Mouse (Mus musculus) midbrain, postnatal 0 days (tissue): ENCODE measurements around the gene Asb5. TPM values are rescaled to one million over a fixed set of nuclear protein-coding genes. Genes with fewer than 3 reads are reported as not detected.
"Not testable (repeated sequence)": the region's sequence is repeated elsewhere in the genome, so short reads cannot be mapped to it uniquely, and the experiment has no call there.

Experiments
- ATAC-seq: fragments of 200-750 bp; cut with Nextera tagmentation; 2 replicates; pipeline ENCODE4 v1.8.0; 2017; ENCODE audit warnings: moderate number of reproducible peaks, mild to moderate bottlenecking, moderate TSS enrichment, moderate library complexity; ENCODE audit not compliant: low FRiP score
- DNase-seq: peaks from one replicate; pipeline ENCODE4 v3.0.0-alpha.2; 2015; ENCODE audit warnings: low spot score
- H3K27ac ChIP-seq: fragments of 300-500 bp; sonication (generic); 2 replicates; pipeline ENCODE4 v1.5.1; 2014; ENCODE audit warnings: low read depth, mild to moderate bottlenecking, low read length, mixed read lengths
- H3K27me3 ChIP-seq: fragments of 300-500 bp; sonication (generic); 2 replicates; pipeline ENCODE4 v1.6.1; 2014; ENCODE audit warnings: low read length, control low read depth, mixed read lengths; ENCODE audit not compliant: insufficient read depth
- H3K36me3 ChIP-seq: fragments of 300-500 bp; sonication (generic); 2 replicates; pipeline ENCODE4 v1.6.1; 2014; ENCODE audit warnings: low read length, control low read depth, mixed read lengths; ENCODE audit not compliant: insufficient read depth
- H3K4me1 ChIP-seq: fragments of 300-500 bp; sonication (generic); 2 replicates; pipeline ENCODE4 v1.6.1; 2014; ENCODE audit warnings: mild to moderate bottlenecking, control low read depth, antibody characterized with exemption, low read length, mixed read lengths; ENCODE audit not compliant: insufficient read depth
- H3K4me2 ChIP-seq: fragments of 300-500 bp; sonication (generic); 2 replicates; pipeline ENCODE4 v1.6.1; 2014; ENCODE audit warnings: low read depth, mild to moderate bottlenecking, low read length, mixed read lengths; ENCODE audit not compliant: poor library complexity, severe bottlenecking
- H3K4me3 ChIP-seq: fragments of 300-500 bp; sonication (generic); 2 replicates; pipeline ENCODE4 v1.5.1; 2014; ENCODE audit warnings: low read depth, mild to moderate bottlenecking, low read length, moderate library complexity
- H3K9ac ChIP-seq: fragments of 300-500 bp; sonication (generic); replicated peaks from 2 replicates; pipeline ENCODE4 v1.6.1; 2014; ENCODE audit warnings: mild to moderate bottlenecking, low read length, moderate library complexity, mixed read lengths; ENCODE audit not compliant: poor library complexity, severe bottlenecking
- H3K9me3 ChIP-seq: fragments of 300-500 bp; sonication (generic); 2 replicates; pipeline ENCODE4 v1.6.1; 2016; ENCODE audit warnings: low read length, control low read depth
- CTCF ChIP-seq: IDR thresholded peaks from 2 replicates; pipeline ENCODE4 v1.5.1; 2016; ENCODE audit warnings: antibody characterized with exemption, mild to moderate bottlenecking
- WGBS: fragments of 180-500 bp; shearing (Covaris S2); extraction: QIAGEN DNeasy Blood & Tissue Kit; methylation state at CpG from one replicate; pipeline ENCODE4 v1.1.7; 2014; 5-methylcytosine and 5-hydroxymethylcytosine counted together
- polyA plus RNA-seq: library from polyadenylated mRNA; unstranded; fragments of >200 nt; fragmentation: Nextera tagmentation; extraction: Ambion mirVana; gene quantifications from 2 replicates; pipeline ENCODE4 v1.2.1, GENCODE M21; 2015
- total RNA-seq: library from RNA; depleted of rRNA; stranded (reverse); fragments of >200 nt; gene quantifications from 2 replicates; pipeline ENCODE4 v1.2.3, GENCODE M21; 2014

Gene Asb5
- total and polyA plus RNA-seq, 2 experiments from 2014 or later = 1.1 to 11.4 TPM

- ATAC-seq (peak; percentile 79), DNase-seq (peak; percentile 85)
- Histone ChIP-seq H3K4me2 (peak overlapping the region; percentile 61), H3K27ac (peak overlapping the region; percentile 13; the same call in 1 of the 2 replicates), H3K4me3 (peak overlapping the region; percentile 39), H3K27me3 (no peaks in the 10 kb centered on the region), H3K9ac (peak overlapping the region; percentile 65; the same call in 1 of the 2 replicates), H3K4me1 (no peaks in the 10 kb centered on the region), H3K9me3 (no peaks in the 10 kb centered on the region), H3K36me3 (no peaks in the 10 kb centered on the region)
- TF ChIP-seq CTCF = no peak
- WGBS = 4% methylated on average over 10 of the region's 11 CpGs
These were observed 20.6 kb upstream of the Asb5 start for GRCm38 (mm10) chr8:54508814-54509213.

DNA sequence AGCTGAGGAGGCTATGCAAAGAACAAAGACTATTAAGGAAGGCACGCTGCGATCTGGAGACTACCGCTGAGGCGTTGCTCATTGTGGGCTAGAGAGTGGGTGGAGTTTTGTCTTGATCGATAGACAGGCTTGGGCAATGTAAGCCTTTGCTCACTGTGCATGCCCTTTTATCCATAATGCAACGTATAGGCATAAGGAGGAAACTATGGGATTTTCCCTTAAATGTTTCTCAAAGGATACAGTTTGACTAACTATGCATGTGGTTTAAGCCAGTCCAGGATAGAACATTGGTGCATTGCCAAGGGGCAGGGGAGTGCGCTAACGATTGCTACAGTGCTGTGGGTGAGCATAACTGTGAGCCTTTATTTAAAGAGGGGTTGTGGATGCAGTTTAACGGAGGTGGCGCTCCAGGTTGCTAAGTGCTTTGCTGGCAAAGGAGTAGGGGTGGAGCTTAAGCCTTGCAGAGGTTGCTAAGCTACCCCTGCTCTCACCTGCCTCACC lies 20.1 kb upstream of the Asb5 start:
- no peaks in the 10 kb centered on the region for H3K4me1 ChIP-seq
- H3K4me2 ChIP-seq = peak overlapping the region; percentile 61
- peak overlapping the region; percentile 65 for H3K9ac ChIP-seq
- H3K27ac ChIP-seq = peak overlapping the region; percentile 83
- H3K4me3 ChIP-seq = peak overlapping the region; percentile 39
- no peaks in the 10 kb centered on the region for H3K27me3 ChIP-seq
- ATAC-seq = peak; percentile 92
- no peaks in the 10 kb centered on the region for H3K36me3 ChIP-seq
- peak; percentile 75 for TF ChIP-seq CTCF
- WGBS = 1% methylated on average over 10 of the region's 10 CpGs
- H3K9me3 ChIP-seq = no peaks in the 10 kb centered on the region
- DNase-seq = peak; percentile 84

DNA sequence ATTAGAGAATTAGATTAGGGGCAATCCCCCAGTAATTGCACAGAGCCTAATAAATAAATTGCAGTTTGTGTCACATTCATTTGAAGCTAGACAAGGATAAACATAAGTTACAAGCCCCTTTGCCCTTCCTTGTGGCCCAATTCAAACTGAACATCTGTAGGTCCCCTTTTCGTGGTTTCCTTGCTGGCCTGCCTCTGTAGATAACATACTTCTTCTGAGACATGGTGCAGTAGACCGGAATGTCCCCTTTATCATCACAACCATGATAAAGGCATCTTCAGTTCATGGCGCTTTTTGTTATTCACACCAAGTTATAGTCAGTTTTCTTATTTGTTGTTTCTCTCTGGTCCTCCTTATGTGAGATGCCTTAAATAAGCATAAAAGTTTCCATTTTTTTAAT lies 17.6 kb upstream of the Asb5 start:
- Histone ChIP-seq H3K4me1 (no peaks in the 10 kb centered on the region), H3K4me2 (no peak overlapping the region), H3K9me3 (no peaks in the 10 kb centered on the region), H3K27ac (no peak overlapping the region), H3K9ac (no peak overlapping the region), H3K27me3 (no peaks in the 10 kb centered on the region), H3K4me3 (no peak overlapping the region), H3K36me3 (peaks cover 4% of the 10 kb centered on the region; the same call in 1 of the 2 replicates)
- DNase-seq (no peak), ATAC-seq (no peak)
- no peak for TF ChIP-seq CTCF
- 87% methylated on average over 3 of the region's 3 CpGs for WGBS

DNA sequence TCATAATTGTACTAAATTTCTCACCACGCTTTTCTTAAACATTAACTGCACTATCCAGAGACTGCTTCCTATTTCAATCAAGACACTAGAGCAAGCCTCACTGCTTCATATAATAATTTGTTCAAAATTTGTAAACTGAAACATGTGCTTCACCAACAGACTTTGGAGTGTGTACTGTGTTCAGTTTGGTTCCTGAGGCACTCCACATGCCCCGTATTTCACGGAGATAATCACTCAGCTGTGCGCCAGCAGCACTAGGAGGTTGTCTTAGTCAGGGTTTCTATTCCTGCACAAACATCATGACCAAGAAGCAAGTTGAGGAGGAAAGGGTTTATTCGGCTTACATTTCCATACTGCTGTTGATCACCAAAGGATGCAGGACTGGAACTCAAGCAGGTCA lies 17.2 kb upstream of the Asb5 start:
- not testable (repeated sequence) for DNase-seq, ATAC-seq, H3K27ac ChIP-seq, H3K9me3 ChIP-seq, H3K4me2 ChIP-seq, H3K9ac ChIP-seq, H3K4me3 ChIP-seq, H3K27me3 ChIP-seq, H3K36me3 ChIP-seq, H3K4me1 ChIP-seq
- 94% methylated on average over 4 of the region's 5 CpGs for WGBS

- no peak overlapping the region for H3K4me3 ChIP-seq
- no peak for TF ChIP-seq CTCF
- peaks cover 16% of the 10 kb centered on the region for H3K36me3 ChIP-seq
- no peaks in the 10 kb centered on the region for H3K4me1 ChIP-seq
- H3K4me2 ChIP-seq = no peak overlapping the region
- no peaks in the 10 kb centered on the region for H3K27me3 ChIP-seq
- H3K27ac ChIP-seq = no peak overlapping the region
- 89% methylated on average over 10 of the region's 10 CpGs for WGBS
- DNase-seq (no peak), ATAC-seq (no peak)
- no peaks in the 10 kb centered on the region for H3K9me3 ChIP-seq
- H3K9ac ChIP-seq = no peak overlapping the region
These were observed 10.5 kb upstream of the Asb5 start for GRCm38 (mm10) chr8:54518756-54519460.

- 75% methylated on average over 4 of the region's 4 CpGs for WGBS
- no peak for TF ChIP-seq CTCF
- no peak for DNase-seq
- Histone ChIP-seq H3K9ac (no peak overlapping the region), H3K36me3 (peaks cover 16% of the 10 kb centered on the region), H3K27me3 (no peaks in the 10 kb centered on the region), H3K9me3 (no peaks in the 10 kb centered on the region), H3K27ac (no peak overlapping the region), H3K4me2 (no peak overlapping the region), H3K4me1 (no peaks in the 10 kb centered on the region), H3K4me3 (no peak overlapping the region)
- no peak for ATAC-seq
These were observed 8.9 kb upstream of the Asb5 start for GRCm38 (mm10) chr8:54520516-54520915.
